Mouse (Mus musculus) urinary bladder, postnatal 36 days (tissue): ENCODE data around the gene Tnfrsf1a.
"Not testable (repeated sequence)": the region's sequence is repeated elsewhere in the genome, so short reads cannot be mapped to it uniquely, and the experiment has no call there.

ENCODE experiments used
- DNase-seq, 2 experiments: peaks; one replicate each; pipeline ENCODE4 v3.0.0; 2022; ENCODE audit warnings: low spot score in 2 of 2, mixed read lengths in 1 of 2

Gene Tnfrsf1a

DNA sequence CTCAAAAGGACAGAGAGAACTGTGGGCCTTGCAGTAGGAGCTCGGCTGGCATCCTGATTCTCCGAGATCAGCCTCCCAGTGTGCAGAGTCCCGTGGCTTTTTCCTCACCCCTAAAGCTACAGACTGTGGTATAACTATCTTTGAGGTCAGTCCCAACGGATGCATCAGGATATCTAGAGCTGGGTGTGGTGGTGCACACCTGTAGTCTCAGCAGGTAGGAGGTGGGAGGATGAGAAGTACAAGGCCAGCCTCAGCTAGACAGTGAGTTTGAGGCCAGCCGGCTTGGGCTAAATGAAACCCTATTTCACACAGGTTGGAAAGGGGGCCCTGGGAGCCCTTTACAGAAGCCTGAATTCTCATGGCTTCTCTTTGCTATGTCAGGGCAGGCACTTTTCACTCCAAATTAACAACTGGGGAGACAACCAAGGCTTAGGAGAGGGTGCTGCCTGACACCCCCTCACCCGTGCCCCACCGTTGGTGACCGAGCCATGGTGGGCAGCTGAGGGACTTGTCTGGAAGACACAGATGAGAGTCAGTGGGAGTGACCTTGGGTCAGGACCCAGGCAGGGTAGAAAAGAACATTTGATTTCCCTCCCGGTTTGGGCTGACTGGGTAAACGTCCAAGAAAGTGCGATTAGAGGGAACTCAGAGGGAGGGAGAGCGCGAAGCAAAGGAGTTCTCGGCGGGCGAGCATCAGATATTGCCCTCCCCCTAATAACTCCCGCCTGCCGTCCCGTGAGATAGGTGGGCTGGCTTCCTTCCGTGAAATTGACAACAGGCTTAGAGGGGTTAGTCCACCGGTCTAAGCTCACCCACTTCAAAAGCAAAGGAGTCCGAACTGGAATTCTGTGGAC, at the start of gene Tnfrsf1a:
Gene Tnfrsf1a, plus strand, starts transcription at position 642 of the 854 bp plus-strand sequence.
- DNase-seq = peak in 1 of 2 experiments; percentile 46

DNA sequence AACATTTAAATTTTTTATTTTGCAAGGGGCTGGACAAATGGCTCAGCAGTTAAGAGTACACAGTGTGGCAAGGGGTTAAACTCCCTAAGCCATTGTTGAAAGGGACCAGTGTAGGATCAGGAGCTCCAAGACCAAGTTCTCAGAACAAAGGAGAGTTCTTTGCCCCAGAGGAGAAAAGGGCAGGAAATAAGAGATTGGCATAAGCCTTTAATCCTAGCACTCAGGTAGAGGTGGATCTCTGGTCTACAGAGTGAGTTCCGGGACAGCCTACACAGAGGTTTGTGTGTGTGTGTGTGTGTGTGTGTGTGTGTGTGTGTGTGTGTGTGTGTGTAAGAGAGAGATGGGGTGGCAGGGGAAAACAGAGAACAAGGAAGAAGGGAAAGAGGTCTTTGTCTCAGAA, 48.2 kb upstream of the Tnfrsf1a start:
- no peak for DNase-seq

GRCm38 (mm10) chr6:125302231-125302982, 46.8 kb upstream of the Tnfrsf1a start:
- DNase-seq = no peak

- no peak for DNase-seq
Observed at GRCm38 (mm10) chr6:125303242-125303641, 45.9 kb upstream of the Tnfrsf1a start.

GRCm38 (mm10) chr6:125304408-125304807, 44.8 kb upstream of the Tnfrsf1a start:
- DNase-seq = not testable (repeated sequence)

GRCm38 (mm10) chr6:125305465-125305864, 43.7 kb upstream of the Tnfrsf1a start:
- no peak for DNase-seq

- DNase-seq = no peak
Observed at GRCm38 (mm10) chr6:125307091-125307490, 42.1 kb upstream of the Tnfrsf1a start.

DNA sequence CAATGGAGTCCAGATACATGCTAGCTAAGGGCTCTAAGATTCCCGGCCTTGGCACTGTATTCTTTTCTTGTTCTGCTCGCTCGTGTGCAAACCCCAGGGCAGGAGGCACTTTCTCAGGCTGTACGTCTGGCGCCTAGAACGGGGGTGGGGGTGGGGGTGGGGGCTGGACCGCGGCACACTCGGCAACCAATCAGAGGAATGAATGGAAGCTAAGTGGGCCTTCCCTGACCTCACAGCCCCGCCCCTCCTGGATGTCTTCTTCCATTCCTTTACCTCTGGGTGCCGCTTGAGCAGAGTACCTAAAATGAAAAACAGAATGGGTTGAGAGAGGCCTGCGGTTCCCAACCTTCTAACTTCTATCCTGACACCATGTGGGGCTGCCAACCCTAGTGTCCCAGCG, 40.2 kb upstream of the Tnfrsf1a start:
- no peak for DNase-seq

GRCm38 (mm10) chr6:125309406-125309805, 39.8 kb upstream of the Tnfrsf1a start:
- no peak for DNase-seq

- DNase-seq = no peak
Observed at GRCm38 (mm10) chr6:125312171-125312570, 37.0 kb upstream of the Tnfrsf1a start.

GRCm38 (mm10) chr6:125312581-125313355, 36.4 kb upstream of the Tnfrsf1a start:
- no peak for DNase-seq

DNA sequence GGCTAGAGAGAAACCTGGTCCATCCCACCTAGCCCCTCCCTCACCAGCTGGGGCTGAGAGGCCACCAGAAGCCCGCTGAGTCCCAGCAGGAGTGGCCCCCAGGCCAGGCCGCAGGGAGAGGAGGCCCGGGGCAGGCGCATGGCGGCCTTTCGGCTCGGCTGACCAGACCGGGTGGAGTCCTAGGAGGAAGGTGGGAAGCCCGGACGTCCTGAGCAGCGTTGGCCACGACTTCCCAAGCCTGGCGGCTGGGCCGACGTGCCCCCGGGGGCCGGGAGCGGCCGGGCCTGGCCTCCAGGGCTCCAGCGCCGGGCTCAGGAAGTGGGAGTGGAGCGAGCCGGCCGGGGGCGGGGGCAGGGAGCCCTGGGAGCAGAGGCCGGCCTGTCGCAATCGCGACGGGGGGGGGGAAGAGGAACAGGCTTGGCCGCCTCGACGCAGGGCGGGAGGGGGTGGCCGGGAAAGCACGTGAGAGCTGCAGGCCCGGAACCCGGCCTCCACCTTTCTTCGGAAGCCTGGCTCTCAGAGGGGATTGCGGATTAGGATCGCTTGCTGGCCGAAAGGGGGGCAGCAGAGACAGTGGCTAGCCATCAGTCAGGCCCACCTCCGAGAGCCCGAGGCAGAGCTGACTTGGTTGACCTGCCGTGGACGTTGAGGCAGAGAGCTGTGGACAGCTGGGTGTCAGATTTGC, 35.5 kb upstream of the Tnfrsf1a start, which contains the start of gene Ltbr:
Gene Ltbr, minus strand, starts transcription at position 340 of the 685 bp plus-strand sequence.
- DNase-seq = peak; percentile 78 to 90

DNA sequence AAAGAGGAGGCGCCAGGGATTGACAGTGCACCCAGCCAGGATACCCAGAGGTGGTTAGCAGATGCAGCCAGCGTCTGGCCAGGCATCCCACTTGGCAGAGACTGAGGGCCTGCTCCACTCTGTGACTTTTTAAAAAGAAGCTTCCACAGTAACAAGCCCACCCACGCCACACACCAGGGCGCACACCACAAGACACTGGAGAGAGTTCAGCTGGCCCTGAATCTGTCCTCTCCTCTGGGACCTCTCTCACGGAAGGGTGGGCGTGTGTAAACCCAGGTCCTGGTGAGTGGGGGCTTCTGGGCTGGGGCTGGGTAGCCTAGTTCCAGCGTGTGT, 35.0 kb upstream of the Tnfrsf1a start:
- DNase-seq = no peak

- DNase-seq = no peak
Observed at GRCm38 (mm10) chr6:125314746-125315145, 34.4 kb upstream of the Tnfrsf1a start.

- no peak for DNase-seq
Observed at GRCm38 (mm10) chr6:125317077-125317476, 32.1 kb upstream of the Tnfrsf1a start.

- DNase-seq = no peak
Observed at GRCm38 (mm10) chr6:125318981-125319918, 29.9 kb upstream of the Tnfrsf1a start.

- DNase-seq = no peak
Observed at GRCm38 (mm10) chr6:125319919-125320296, 29.3 kb upstream of the Tnfrsf1a start.

GRCm38 (mm10) chr6:125320323-125320722, 28.8 kb upstream of the Tnfrsf1a start, which contains the start of gene Scnn1a:
TSS of gene Scnn1a (plus strand) at chr6:125320659.
- DNase-seq = no peak

GRCm38 (mm10) chr6:125321114-125321855, 27.9 kb upstream of the Tnfrsf1a start:
- DNase-seq = no peak

DNA sequence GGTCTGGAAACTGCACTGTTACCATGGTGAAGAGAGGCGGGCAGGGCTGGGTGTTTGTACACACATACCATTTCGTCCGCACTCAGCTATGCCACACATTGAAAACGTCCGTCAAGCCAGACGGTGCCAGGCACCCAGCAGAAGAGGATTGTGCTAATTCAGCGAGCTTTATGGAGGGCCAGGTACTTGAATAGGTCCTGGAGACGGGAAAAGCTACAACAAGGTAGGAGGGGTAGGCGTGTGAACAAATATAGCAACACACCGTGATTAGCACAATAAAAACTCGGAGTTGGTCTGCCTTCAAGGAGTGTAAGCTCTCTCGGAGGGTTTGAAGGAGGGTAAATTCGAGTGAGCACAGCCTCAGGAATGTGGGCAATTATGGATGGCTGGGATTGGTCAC, 26.4 kb upstream of the Tnfrsf1a start:
- no peak for DNase-seq
